Mouse (Mus musculus): Measurements from ENCODE around the gene Ficd.

Gene Ficd

GRCm38 (mm10) chr5:113735345-113736112 lies at the start of gene Ficd:
Gene Ficd (plus strand): TSS chr5:113735803.
- DNase-seq (ENCODE audit: low read depth) = peak; percentile 83

- no peak for DNase-seq (ENCODE audit: low read depth)
Observed at GRCm38 (mm10) chr5:113687514-113687913, 48.1 kb upstream of the Ficd start.

GRCm38 (mm10) chr5:113690069-113690548 lies 45.5 kb upstream of the Ficd start:
- no peak for DNase-seq (ENCODE audit: low read depth)

- no peak for DNase-seq (ENCODE audit: low read depth)
Observed at GRCm38 (mm10) chr5:113690866-113691265, 44.7 kb upstream of the Ficd start.

- DNase-seq (ENCODE audit: low read depth) = no peak
Observed at GRCm38 (mm10) chr5:113693196-113693755, 42.3 kb upstream of the Ficd start.

- DNase-seq (ENCODE audit: low read depth) = no peak
Observed at GRCm38 (mm10) chr5:113694000-113694399, 41.6 kb upstream of the Ficd start.

GRCm38 (mm10) chr5:113694415-113694814 lies 41.2 kb upstream of the Ficd start:
- no peak for DNase-seq (ENCODE audit: low read depth)

GRCm38 (mm10) chr5:113700388-113701023 lies 35.1 kb upstream of the Ficd start:
- no peak for DNase-seq (ENCODE audit: low read depth)

- DNase-seq (ENCODE audit: low read depth) = no peak
Observed at GRCm38 (mm10) chr5:113703803-113704585, 31.6 kb upstream of the Ficd start.

GRCm38 (mm10) chr5:113712861-113713260 lies 22.7 kb upstream of the Ficd start:
- no peak for DNase-seq (ENCODE audit: low read depth)

- no peak for DNase-seq (ENCODE audit: low read depth)
Observed at GRCm38 (mm10) chr5:113716581-113717388, 18.8 kb upstream of the Ficd start.

GRCm38 (mm10) chr5:113719221-113719661 lies 16.4 kb upstream of the Ficd start:
- no peak for DNase-seq (ENCODE audit: low read depth)

GRCm38 (mm10) chr5:113722224-113723013 lies 13.2 kb upstream of the Ficd start:
- no peak for DNase-seq (ENCODE audit: low read depth)

GRCm38 (mm10) chr5:113723567-113724237 lies 11.9 kb upstream of the Ficd start:
- DNase-seq (ENCODE audit: low read depth) = no peak

GRCm38 (mm10) chr5:113724446-113724845 lies 11.2 kb upstream of the Ficd start, which contains the start of gene 1700069L16Rik:
Gene 1700069L16Rik (minus strand): TSS chr5:113724772.
- DNase-seq (ENCODE audit: low read depth) = peak; percentile 32

GRCm38 (mm10) chr5:113725417-113725816 lies 10.2 kb upstream of the Ficd start:
- no peak for DNase-seq (ENCODE audit: low read depth)

- DNase-seq (ENCODE audit: low read depth) = no peak
Observed at GRCm38 (mm10) chr5:113726618-113727017, 9.0 kb upstream of the Ficd start.

- DNase-seq (ENCODE audit: low read depth) = no peak
Observed at GRCm38 (mm10) chr5:113727238-113727637, 8.4 kb upstream of the Ficd start.

GRCm38 (mm10) chr5:113728011-113728410 lies 7.6 kb upstream of the Ficd start:
- no peak for DNase-seq (ENCODE audit: low read depth)

- DNase-seq (ENCODE audit: low read depth) = no peak
Observed at GRCm38 (mm10) chr5:113728691-113729090, 6.9 kb upstream of the Ficd start.

All from fibroblast of lung, adult 2 months (primary cell).